Mouse (Mus musculus): Measurements from ENCODE around the gene Hunk. TPM values are rescaled to one million over a fixed set of nuclear protein-coding genes. Genes with fewer than 3 reads are reported as not detected.

Hunk gene
- polyA plus RNA-seq, 1 experiment: 0.71 TPM

GRCm38 (mm10) chr16:90352691-90353090 is 33.1 kb upstream of the Hunk start:
- no peaks in the 10 kb centered on the region for H3K36me3 ChIP-seq (ENCODE audit: control insufficient read depth, insufficient read depth)
- no peak for TF ChIP-seq MYOD1 (IDR thresholded peaks at IDR 0.05; ENCODE audit: control insufficient read depth, insufficient read length, low read depth)
- no peak for TF ChIP-seq FOSL1 (IDR thresholded peaks at IDR 0.05; ENCODE audit: insufficient read depth, low read length, poor library complexity, severe bottlenecking)
- TF ChIP-seq MAX (IDR thresholded peaks at IDR 0.05): no peak
- no peak for TF ChIP-seq CEBPB (IDR thresholded peaks at IDR 0.05; ENCODE audit: low read depth)
- no peak for TF ChIP-seq CTCF (IDR thresholded peaks at IDR 0.05; ENCODE audit: control insufficient read depth, insufficient read depth, insufficient read length)
- TF ChIP-seq MYOG (IDR thresholded peaks at IDR 0.05; ENCODE audit: control insufficient read depth, extremely low read depth, insufficient read length): no peak
- no peak for TF ChIP-seq USF1 (IDR thresholded peaks at IDR 0.05; ENCODE audit: low read depth)
- no peak overlapping the region for H3K4me3 ChIP-seq (ENCODE audit: insufficient read depth, poor library complexity, severe bottlenecking)
- H3K79me3 ChIP-seq (ENCODE audit: low read depth): no peaks in the 10 kb centered on the region
- peaks cover 12% of the 10 kb centered on the region for H3K27me3 ChIP-seq (ENCODE audit: control insufficient read depth, insufficient read depth, insufficient read length)
- H3K79me2 ChIP-seq (ENCODE audit: control insufficient read depth, insufficient read depth): no peaks in the 10 kb centered on the region
- no peak overlapping the region for H3ac ChIP-seq (ENCODE audit: control insufficient read depth, insufficient read length, low read depth)

- Histone ChIP-seq H3ac (ENCODE audit: control insufficient read depth, insufficient read length, low read depth) (no peak overlapping the region), H3K27me3 (ENCODE audit: control insufficient read depth, insufficient read depth, insufficient read length) (peaks cover 14% of the 10 kb centered on the region), H3K79me2 (ENCODE audit: control insufficient read depth, insufficient read depth) (no peaks in the 10 kb centered on the region), H3K4me3 (ENCODE audit: insufficient read depth, poor library complexity, severe bottlenecking) (no peak overlapping the region), H3K79me3 (ENCODE audit: low read depth) (no peaks in the 10 kb centered on the region), H3K36me3 (ENCODE audit: control insufficient read depth, insufficient read depth) (no peaks in the 10 kb centered on the region)
- TF ChIP-seq CEBPB (IDR thresholded peaks at IDR 0.05; ENCODE audit: low read depth): no peak
- TF ChIP-seq FOSL1 (IDR thresholded peaks at IDR 0.05; ENCODE audit: insufficient read depth, low read length, poor library complexity, severe bottlenecking): no peak
- no peak for TF ChIP-seq MYOG (IDR thresholded peaks at IDR 0.05; ENCODE audit: control insufficient read depth, extremely low read depth, insufficient read length)
- no peak for TF ChIP-seq USF1 (IDR thresholded peaks at IDR 0.05; ENCODE audit: low read depth)
- TF ChIP-seq CTCF (IDR thresholded peaks at IDR 0.05; ENCODE audit: control insufficient read depth, insufficient read depth, insufficient read length): no peak
- TF ChIP-seq MAX (IDR thresholded peaks at IDR 0.05): no peak
- TF ChIP-seq MYOD1 (IDR thresholded peaks at IDR 0.05; ENCODE audit: control insufficient read depth, insufficient read length, low read depth): no peak
Measured at GRCm38 (mm10) chr16:90353156-90353555, 32.7 kb upstream of the Hunk start.

DNA sequence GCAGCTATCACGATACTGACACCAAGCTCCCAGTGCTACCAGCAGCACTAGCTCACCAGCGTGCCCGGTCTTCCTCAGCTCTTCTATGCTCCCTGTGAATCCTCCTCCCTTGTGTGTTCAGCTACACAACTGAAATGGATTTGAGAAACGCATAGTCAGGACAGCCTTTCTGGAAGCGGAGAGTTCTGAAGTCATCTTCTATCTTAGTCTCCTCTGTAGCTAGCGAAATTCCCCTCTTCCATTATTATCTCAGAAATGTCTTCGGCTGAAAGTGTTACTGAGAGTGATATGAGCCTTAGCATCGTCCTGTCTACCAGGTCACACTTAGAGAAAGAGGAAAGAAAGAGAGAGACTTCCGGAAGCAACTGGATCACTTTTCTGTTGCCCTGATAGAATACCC is 26.5 kb upstream of the Hunk start:
- Histone ChIP-seq H3K4me3 (ENCODE audit: insufficient read depth, poor library complexity, severe bottlenecking) (no peak overlapping the region), H3K27me3 (ENCODE audit: control insufficient read depth, insufficient read depth, insufficient read length) (peaks cover 31% of the 10 kb centered on the region), H3K79me3 (ENCODE audit: low read depth) (no peaks in the 10 kb centered on the region), H3K79me2 (ENCODE audit: control insufficient read depth, insufficient read depth) (no peaks in the 10 kb centered on the region), H3K36me3 (ENCODE audit: control insufficient read depth, insufficient read depth) (no peaks in the 10 kb centered on the region), H3ac (ENCODE audit: control insufficient read depth, insufficient read length, low read depth) (no peak overlapping the region)
- TF ChIP-seq FOSL1 (IDR thresholded peaks at IDR 0.05; ENCODE audit: insufficient read depth, low read length, poor library complexity, severe bottlenecking) (no peak), MAX (IDR thresholded peaks at IDR 0.05) (no peak), MYOG (IDR thresholded peaks at IDR 0.05; ENCODE audit: control insufficient read depth, extremely low read depth, insufficient read length) (no peak), CEBPB (IDR thresholded peaks at IDR 0.05; ENCODE audit: low read depth) (no peak), USF1 (IDR thresholded peaks at IDR 0.05; ENCODE audit: low read depth) (no peak), CTCF (IDR thresholded peaks at IDR 0.05; ENCODE audit: control insufficient read depth, insufficient read depth, insufficient read length) (no peak), MYOD1 (IDR thresholded peaks at IDR 0.05; ENCODE audit: control insufficient read depth, insufficient read length, low read depth) (no peak)

DNA sequence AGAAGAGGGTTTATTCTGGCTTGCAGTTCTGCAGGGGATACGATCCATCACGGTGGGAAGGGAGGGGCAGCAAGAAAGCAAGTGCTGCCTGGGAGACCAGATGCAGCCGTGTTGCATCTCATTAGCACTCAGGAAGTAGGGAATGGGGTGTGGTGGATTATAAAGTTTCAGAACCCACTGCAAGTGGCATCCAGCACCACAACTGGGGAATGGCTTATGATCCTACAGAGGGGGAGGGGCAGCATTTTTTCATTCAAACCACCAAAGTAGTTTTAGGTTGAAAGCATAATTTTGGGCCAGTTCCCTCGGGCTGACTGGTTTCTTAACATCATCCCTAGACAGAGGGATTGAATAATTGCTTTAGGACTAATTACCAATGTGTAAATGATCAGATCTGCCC is 26.1 kb upstream of the Hunk start:
- TF ChIP-seq MYOD1 (IDR thresholded peaks at IDR 0.05; ENCODE audit: control insufficient read depth, insufficient read length, low read depth): no peak
- no peak for TF ChIP-seq MYOG (IDR thresholded peaks at IDR 0.05; ENCODE audit: control insufficient read depth, extremely low read depth, insufficient read length)
- TF ChIP-seq MAX (IDR thresholded peaks at IDR 0.05): no peak
- TF ChIP-seq FOSL1 (IDR thresholded peaks at IDR 0.05; ENCODE audit: insufficient read depth, low read length, poor library complexity, severe bottlenecking): no peak
- no peak for TF ChIP-seq USF1 (IDR thresholded peaks at IDR 0.05; ENCODE audit: low read depth)
- no peak for TF ChIP-seq CEBPB (IDR thresholded peaks at IDR 0.05; ENCODE audit: low read depth)
- TF ChIP-seq CTCF (IDR thresholded peaks at IDR 0.05; ENCODE audit: control insufficient read depth, insufficient read depth, insufficient read length): no peak
- H3K4me3 ChIP-seq (ENCODE audit: insufficient read depth, poor library complexity, severe bottlenecking): no peak overlapping the region
- H3K36me3 ChIP-seq (ENCODE audit: control insufficient read depth, insufficient read depth): no peaks in the 10 kb centered on the region
- H3K79me3 ChIP-seq (ENCODE audit: low read depth): no peaks in the 10 kb centered on the region
- peaks cover 34% of the 10 kb centered on the region for H3K27me3 ChIP-seq (ENCODE audit: control insufficient read depth, insufficient read depth, insufficient read length)
- H3K79me2 ChIP-seq (ENCODE audit: control insufficient read depth, insufficient read depth): no peaks in the 10 kb centered on the region
- H3ac ChIP-seq (ENCODE audit: control insufficient read depth, insufficient read length, low read depth): no peak overlapping the region

DNA sequence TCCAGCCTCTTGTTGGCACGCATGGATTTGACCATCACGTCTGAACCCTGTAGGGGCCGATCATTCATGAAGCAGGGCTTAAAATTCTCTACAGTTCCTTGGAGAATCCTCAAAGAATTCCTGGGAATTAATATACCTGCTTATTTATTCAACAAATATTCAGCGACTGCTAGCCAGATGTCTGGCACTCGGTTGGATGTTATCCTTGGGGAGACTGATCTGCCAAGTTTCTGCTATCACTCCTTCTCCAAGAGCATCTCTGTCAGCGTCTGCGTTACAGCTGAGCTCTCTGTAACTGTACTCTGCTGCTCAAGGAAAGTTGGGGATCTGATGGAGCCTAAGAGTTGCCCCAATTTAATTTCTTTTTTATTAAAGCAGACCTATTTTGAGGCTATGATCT is 25.5 kb upstream of the Hunk start:
- Histone ChIP-seq H3K79me2 (ENCODE audit: control insufficient read depth, insufficient read depth) (no peaks in the 10 kb centered on the region), H3K4me3 (ENCODE audit: insufficient read depth, poor library complexity, severe bottlenecking) (no peak overlapping the region), H3K79me3 (ENCODE audit: low read depth) (no peaks in the 10 kb centered on the region), H3K27me3 (ENCODE audit: control insufficient read depth, insufficient read depth, insufficient read length) (peaks cover 34% of the 10 kb centered on the region), H3K36me3 (ENCODE audit: control insufficient read depth, insufficient read depth) (no peaks in the 10 kb centered on the region), H3ac (ENCODE audit: control insufficient read depth, insufficient read length, low read depth) (no peak overlapping the region)
- no peak for TF ChIP-seq FOSL1 (IDR thresholded peaks at IDR 0.05; ENCODE audit: insufficient read depth, low read length, poor library complexity, severe bottlenecking)
- TF ChIP-seq CTCF (IDR thresholded peaks at IDR 0.05; ENCODE audit: control insufficient read depth, insufficient read depth, insufficient read length): no peak
- no peak for TF ChIP-seq MAX (IDR thresholded peaks at IDR 0.05)
- no peak for TF ChIP-seq USF1 (IDR thresholded peaks at IDR 0.05; ENCODE audit: low read depth)
- no peak for TF ChIP-seq MYOG (IDR thresholded peaks at IDR 0.05; ENCODE audit: control insufficient read depth, extremely low read depth, insufficient read length)
- TF ChIP-seq CEBPB (IDR thresholded peaks at IDR 0.05; ENCODE audit: low read depth): no peak
- no peak for TF ChIP-seq MYOD1 (IDR thresholded peaks at IDR 0.05; ENCODE audit: control insufficient read depth, insufficient read length, low read depth)

GRCm38 (mm10) chr16:90362926-90363325 is 22.9 kb upstream of the Hunk start:
- Histone ChIP-seq H3K36me3 (ENCODE audit: control insufficient read depth, insufficient read depth) (no peaks in the 10 kb centered on the region), H3ac (ENCODE audit: control insufficient read depth, insufficient read length, low read depth) (no peak overlapping the region), H3K79me3 (ENCODE audit: low read depth) (no peaks in the 10 kb centered on the region), H3K27me3 (ENCODE audit: control insufficient read depth, insufficient read depth, insufficient read length) (peaks cover 35% of the 10 kb centered on the region), H3K4me3 (ENCODE audit: insufficient read depth, poor library complexity, severe bottlenecking) (no peak overlapping the region), H3K79me2 (ENCODE audit: control insufficient read depth, insufficient read depth) (no peaks in the 10 kb centered on the region)
- TF ChIP-seq CTCF (IDR thresholded peaks at IDR 0.05; ENCODE audit: control insufficient read depth, insufficient read depth, insufficient read length) (no peak), CEBPB (IDR thresholded peaks at IDR 0.05; ENCODE audit: low read depth) (no peak), MYOD1 (IDR thresholded peaks at IDR 0.05; ENCODE audit: control insufficient read depth, insufficient read length, low read depth) (no peak), USF1 (IDR thresholded peaks at IDR 0.05; ENCODE audit: low read depth) (no peak), FOSL1 (IDR thresholded peaks at IDR 0.05; ENCODE audit: insufficient read depth, low read length, poor library complexity, severe bottlenecking) (no peak), MAX (IDR thresholded peaks at IDR 0.05) (no peak), MYOG (IDR thresholded peaks at IDR 0.05; ENCODE audit: control insufficient read depth, extremely low read depth, insufficient read length) (no peak)
